Mouse (Mus musculus): ENCODE data around the gene Zfp1. TPM values are rescaled to one million over a fixed set of nuclear protein-coding genes. Genes with fewer than 3 reads are reported as not detected.
A peak's percentile ranks its signal among the peaks of the same experiment; 100 is the strongest.

Zfp1 gene
- 20.2 and 23.8 TPM in 2 replicates for polyA plus RNA-seq (2016; fragmentation: Nextera tagmentation; extraction: Ambion mirVana)

- no peaks in the 10 kb centered on the region for H3K27me3 ChIP-seq (ENCODE audit: insufficient read depth, poor library complexity, severe bottlenecking)
- DNase-seq (ENCODE audit: low spot score) = peak; percentile 92
- H3K9me3 ChIP-seq = no peaks in the 10 kb centered on the region
- H3K36me3 ChIP-seq = peaks cover 8% of the 10 kb centered on the region; the same call in 1 of the 2 replicates
- peaks cover 13% of the 10 kb centered on the region for H3K4me1 ChIP-seq (replicated peaks)
- H3K27ac ChIP-seq = peak within 1 kb of the TSS; percentile 98
- peak within 1 kb of the TSS; percentile 69 for H3K4me3 ChIP-seq
- WGBS = under 1% methylated on average over 75 of the region's 75 CpGs
These were observed at the start of gene Zfp1 for GRCm38 (mm10) chr8:111643264-111644141. Zfp1 (plus strand) TSS chr8:111643401.

- Histone ChIP-seq H3K4me3 (no peak overlapping the region), H3K36me3 (peaks cover 12% of the 10 kb centered on the region; the same call in 1 of the 2 replicates), H3K9me3 (no peaks in the 10 kb centered on the region), H3K27me3 (ENCODE audit: insufficient read depth, poor library complexity, severe bottlenecking) (no peaks in the 10 kb centered on the region), H3K4me1 (replicated peaks) (peaks cover 53% of the 10 kb centered on the region), H3K27ac (no peak overlapping the region)
- no peak for DNase-seq (ENCODE audit: low spot score)
- 87% methylated on average over 3 of the region's 3 CpGs for WGBS
These were observed 49.0 kb upstream of the Zfp1 start for GRCm38 (mm10) chr8:111594044-111594840.

GRCm38 (mm10) chr8:111594951-111595350 is 48.2 kb upstream of the Zfp1 start:
- Histone ChIP-seq H3K4me3 (no peak overlapping the region), H3K36me3 (peaks cover 12% of the 10 kb centered on the region; the same call in 1 of the 2 replicates), H3K27ac (no peak overlapping the region), H3K27me3 (ENCODE audit: insufficient read depth, poor library complexity, severe bottlenecking) (no peaks in the 10 kb centered on the region), H3K4me1 (replicated peaks) (peaks cover 58% of the 10 kb centered on the region), H3K9me3 (no peaks in the 10 kb centered on the region)
- DNase-seq (ENCODE audit: low spot score) = no peak
- 93% methylated on average over 2 of the region's 2 CpGs for WGBS

- Histone ChIP-seq H3K4me1 (replicated peaks) (peaks cover 58% of the 10 kb centered on the region), H3K27me3 (ENCODE audit: insufficient read depth, poor library complexity, severe bottlenecking) (no peaks in the 10 kb centered on the region), H3K9me3 (no peaks in the 10 kb centered on the region), H3K4me3 (no peak overlapping the region), H3K27ac (no peak overlapping the region), H3K36me3 (peaks cover 11% of the 10 kb centered on the region; the same call in 1 of the 2 replicates)
- DNase-seq (ENCODE audit: low spot score) = no peak
- 91% methylated on average over 15 of the region's 15 CpGs for WGBS
These were observed 47.3 kb upstream of the Zfp1 start for GRCm38 (mm10) chr8:111595712-111596484.

- H3K4me3 ChIP-seq = no peak overlapping the region
- H3K27ac ChIP-seq = no peak overlapping the region
- H3K4me1 ChIP-seq (replicated peaks) = peaks cover 58% of the 10 kb centered on the region
These were observed 46.7 kb upstream of the Zfp1 start for GRCm38 (mm10) chr8:111596485-111596821.

GRCm38 (mm10) chr8:111597310-111597709 is 45.9 kb upstream of the Zfp1 start:
- Histone ChIP-seq H3K9me3 (no peaks in the 10 kb centered on the region), H3K4me1 (replicated peaks) (peaks cover 51% of the 10 kb centered on the region), H3K27ac (no peak overlapping the region), H3K36me3 (0 out of 2 replicates have a peak, but pooled peaks cover 1% of the 10 kb centered on the region), H3K4me3 (no peak overlapping the region), H3K27me3 (ENCODE audit: insufficient read depth, poor library complexity, severe bottlenecking) (no peaks in the 10 kb centered on the region)
- 55% methylated on average over 1 of the region's 1 CpGs for WGBS
- DNase-seq (ENCODE audit: low spot score) = no peak

More at GRCm38 (mm10) chr8:111596485-111596821, 46.7 kb upstream of the Zfp1 start:
- no peak for DNase-seq (ENCODE audit: low spot score)
- H3K9me3 ChIP-seq = no peaks in the 10 kb centered on the region
- 0 out of 2 replicates have a peak, but pooled peaks cover 6% of the 10 kb centered on the region for H3K36me3 ChIP-seq
- no peaks in the 10 kb centered on the region for H3K27me3 ChIP-seq (ENCODE audit: insufficient read depth, poor library complexity, severe bottlenecking)
- 77% methylated on average over 3 of the region's 3 CpGs for WGBS

- no peak for DNase-seq (ENCODE audit: low spot score)
- 81% methylated on average over 9 of the region's 9 CpGs for WGBS
- no peak overlapping the region for H3K27ac ChIP-seq
- H3K9me3 ChIP-seq = no peaks in the 10 kb centered on the region
- H3K27me3 ChIP-seq (ENCODE audit: insufficient read depth, poor library complexity, severe bottlenecking) = no peaks in the 10 kb centered on the region
- no peak overlapping the region for H3K4me3 ChIP-seq
- peaks cover 33% of the 10 kb centered on the region for H3K4me1 ChIP-seq (replicated peaks)
- H3K36me3 ChIP-seq = peaks cover 11% of the 10 kb centered on the region; the same call in 1 of the 2 replicates
These were observed 43.3 kb upstream of the Zfp1 start for GRCm38 (mm10) chr8:111599707-111600444.

GRCm38 (mm10) chr8:111602050-111602449 is 41.2 kb upstream of the Zfp1 start:
- DNase-seq (ENCODE audit: low spot score) = no peak
- no peak overlapping the region for H3K4me3 ChIP-seq
- no peaks in the 10 kb centered on the region for H3K9me3 ChIP-seq
- no peak overlapping the region for H3K27ac ChIP-seq
- peaks cover 12% of the 10 kb centered on the region for H3K4me1 ChIP-seq (replicated peaks)
- H3K27me3 ChIP-seq (ENCODE audit: insufficient read depth, poor library complexity, severe bottlenecking) = no peaks in the 10 kb centered on the region
- WGBS = 98% methylated on average over 4 of the region's 4 CpGs
- peaks cover 19% of the 10 kb centered on the region for H3K36me3 ChIP-seq

GRCm38 (mm10) chr8:111604986-111605385 is 38.2 kb upstream of the Zfp1 start:
- 99% methylated on average over 2 of the region's 2 CpGs for WGBS
- no peak overlapping the region for H3K27ac ChIP-seq
- H3K4me3 ChIP-seq = no peak overlapping the region
- no peaks in the 10 kb centered on the region for H3K27me3 ChIP-seq (ENCODE audit: insufficient read depth, poor library complexity, severe bottlenecking)
- peaks cover 34% of the 10 kb centered on the region for H3K36me3 ChIP-seq
- H3K9me3 ChIP-seq = no peaks in the 10 kb centered on the region
- no peak for DNase-seq (ENCODE audit: low spot score)
- H3K4me1 ChIP-seq (replicated peaks) = no peaks in the 10 kb centered on the region

- Histone ChIP-seq H3K4me3 (no peak overlapping the region), H3K9me3 (no peaks in the 10 kb centered on the region), H3K4me1 (replicated peaks) (no peaks in the 10 kb centered on the region), H3K27ac (no peak overlapping the region), H3K27me3 (ENCODE audit: insufficient read depth, poor library complexity, severe bottlenecking) (no peaks in the 10 kb centered on the region), H3K36me3 (peaks cover 51% of the 10 kb centered on the region)
- WGBS = 86% methylated on average over 9 of the region's 9 CpGs
- DNase-seq (ENCODE audit: low spot score) = no peak
These were observed 36.2 kb upstream of the Zfp1 start for GRCm38 (mm10) chr8:111606961-111607360.

GRCm38 (mm10) chr8:111607414-111607813 is 35.8 kb upstream of the Zfp1 start:
- H3K9me3 ChIP-seq = no peaks in the 10 kb centered on the region
- no peaks in the 10 kb centered on the region for H3K27me3 ChIP-seq (ENCODE audit: insufficient read depth, poor library complexity, severe bottlenecking)
- 95% methylated on average over 7 of the region's 7 CpGs for WGBS
- H3K27ac ChIP-seq = no peak overlapping the region
- H3K4me1 ChIP-seq (replicated peaks) = no peaks in the 10 kb centered on the region
- peaks cover 56% of the 10 kb centered on the region for H3K36me3 ChIP-seq
- no peak for DNase-seq (ENCODE audit: low spot score)
- H3K4me3 ChIP-seq = no peak overlapping the region

GRCm38 (mm10) chr8:111613181-111613580 is 30.0 kb upstream of the Zfp1 start:
- Histone ChIP-seq H3K27me3 (ENCODE audit: insufficient read depth, poor library complexity, severe bottlenecking) (no peaks in the 10 kb centered on the region), H3K4me1 (replicated peaks) (0 out of 2 replicates have a peak, but pooled peaks cover 11% of the 10 kb centered on the region), H3K9me3 (no peaks in the 10 kb centered on the region), H3K36me3 (peaks cover 45% of the 10 kb centered on the region), H3K4me3 (no peak overlapping the region), H3K27ac (no peak overlapping the region)
- 85% methylated on average over 5 of the region's 5 CpGs for WGBS
- DNase-seq (ENCODE audit: low spot score) = no peak

Data from hindbrain, embryonic 10.5 days (tissue).